Mouse (Mus musculus) induced T-regulatory cell, adult 2 months (primary cell): ENCODE measurements around the gene Wdfy3.
"Not testable (repeated sequence)": the region's sequence is repeated elsewhere in the genome, so short reads cannot be mapped to it uniquely, and the experiment has no call there.

Experiments
- DNase-seq: peaks from one replicate; pipeline ENCODE4 v3.0.0-alpha.2; 2012; ENCODE audit warnings: low read depth

Gene Wdfy3

GRCm38 (mm10) chr5:101885039-101885438, 184.7 kb downstream of the Wdfy3 start:
- no peak for DNase-seq

DNA sequence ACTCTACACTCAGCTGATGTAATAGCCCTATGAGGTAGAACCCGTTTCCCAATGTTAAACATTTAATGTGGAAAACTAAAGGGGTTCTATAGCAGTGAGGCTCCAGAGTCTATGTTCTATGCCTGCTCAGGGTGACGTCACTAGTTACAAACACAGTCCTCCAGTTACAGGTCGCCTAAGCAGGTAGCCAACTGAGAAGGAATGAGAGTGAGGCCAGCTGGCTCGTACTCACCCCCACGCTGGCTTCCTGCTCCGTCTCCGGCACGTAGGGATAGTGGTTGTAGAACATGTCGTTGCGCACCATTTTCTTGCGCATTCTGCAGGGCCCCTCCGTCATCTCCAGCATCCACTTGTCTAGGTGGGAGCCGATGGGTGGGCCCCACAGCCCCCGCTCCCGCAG, 187.5 kb downstream of the Wdfy3 start:
- no peak for DNase-seq

- DNase-seq = no peak
Observed at GRCm38 (mm10) chr5:101879914-101880313, 189.8 kb downstream of the Wdfy3 start.

- DNase-seq = no peak
Observed at GRCm38 (mm10) chr5:101878403-101878802, 191.3 kb downstream of the Wdfy3 start.

- DNase-seq = no peak
Observed at GRCm38 (mm10) chr5:101876185-101876584, 193.5 kb downstream of the Wdfy3 start.

- DNase-seq = no peak
Observed at GRCm38 (mm10) chr5:101866722-101867121, 203.0 kb downstream of the Wdfy3 start.

- no peak for DNase-seq
Observed at GRCm38 (mm10) chr5:101863946-101864345, 205.8 kb downstream of the Wdfy3 start.

- no peak for DNase-seq
Observed at GRCm38 (mm10) chr5:101862651-101863050, 207.1 kb downstream of the Wdfy3 start.

GRCm38 (mm10) chr5:101861786-101862571, 207.7 kb downstream of the Wdfy3 start:
- DNase-seq = no peak

GRCm38 (mm10) chr5:101858891-101859436, 210.8 kb downstream of the Wdfy3 start:
- no peak for DNase-seq

GRCm38 (mm10) chr5:101855475-101855874, 214.2 kb downstream of the Wdfy3 start:
- DNase-seq = no peak

GRCm38 (mm10) chr5:101854667-101855066, 215.1 kb downstream of the Wdfy3 start:
- no peak for DNase-seq

- DNase-seq = no peak
Observed at GRCm38 (mm10) chr5:101854100-101854499, 215.6 kb downstream of the Wdfy3 start.

- DNase-seq = no peak
Observed at GRCm38 (mm10) chr5:101852116-101852680, 217.5 kb downstream of the Wdfy3 start.

DNA sequence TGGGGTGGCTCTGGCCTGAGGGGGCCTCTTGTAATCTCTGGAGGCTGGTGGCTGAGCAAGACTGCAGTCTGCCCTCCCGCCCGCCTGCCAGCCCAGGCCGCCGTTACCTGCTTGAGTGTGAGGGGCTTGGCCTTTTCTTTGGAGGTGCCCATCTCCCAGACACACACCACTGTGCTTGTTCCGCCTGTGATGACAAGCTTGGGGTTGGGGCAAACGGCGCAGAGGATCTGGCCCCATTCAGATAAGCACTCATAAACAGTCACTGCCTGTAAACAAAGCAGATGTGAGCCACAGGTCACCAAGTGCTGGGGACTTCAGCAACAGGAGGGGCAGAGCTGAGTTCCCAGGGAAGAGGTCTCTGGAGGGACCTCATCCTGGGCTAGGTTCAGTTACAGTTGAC, 218.6 kb downstream of the Wdfy3 start:
- DNase-seq = no peak

DNA sequence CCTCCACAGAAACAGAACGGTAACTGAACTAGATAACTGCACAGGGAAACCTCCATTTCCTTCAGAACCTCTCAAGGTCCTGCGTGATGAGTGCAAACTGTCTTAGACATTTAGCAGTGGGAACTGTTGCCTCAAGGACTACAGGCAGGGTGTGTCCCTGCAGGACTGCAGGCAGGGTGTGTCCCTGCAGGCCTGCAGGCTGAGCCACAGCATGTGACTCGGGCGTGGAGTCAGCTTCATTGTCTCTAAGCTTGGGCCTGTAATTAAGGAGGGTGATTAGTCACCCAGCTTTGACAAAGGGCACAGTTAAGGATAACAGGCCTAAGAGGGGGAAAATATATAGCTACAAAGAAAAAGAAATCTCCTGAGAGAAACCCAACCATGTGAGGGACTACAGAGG, 222.0 kb downstream of the Wdfy3 start:
- no peak for DNase-seq

GRCm38 (mm10) chr5:101847323-101847722, 222.4 kb downstream of the Wdfy3 start:
- no peak for DNase-seq

- DNase-seq = no peak
Observed at GRCm38 (mm10) chr5:101845930-101846329, 223.8 kb downstream of the Wdfy3 start.

- no peak for DNase-seq
Observed at GRCm38 (mm10) chr5:101845011-101845410, 224.7 kb downstream of the Wdfy3 start.

DNA sequence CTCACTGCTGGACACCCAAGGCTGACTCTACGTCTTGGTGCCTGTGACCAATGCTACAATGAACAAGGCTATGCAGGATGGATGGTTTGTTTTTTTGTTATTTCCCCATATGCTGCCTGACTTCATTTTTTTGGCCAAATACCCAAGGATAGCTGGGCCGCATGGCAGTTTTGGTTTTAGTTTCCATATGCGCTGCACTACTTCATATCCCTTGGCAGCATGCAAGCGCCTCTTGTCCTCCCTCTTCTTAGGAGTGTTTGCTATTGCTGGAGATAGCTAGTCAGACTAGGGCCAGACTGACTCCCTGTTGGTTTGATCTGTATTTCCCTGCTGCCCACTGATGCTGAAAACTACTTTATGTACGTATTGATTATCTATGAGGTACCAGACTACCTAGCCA, 229.2 kb downstream of the Wdfy3 start:
- DNase-seq = no peak

DNA sequence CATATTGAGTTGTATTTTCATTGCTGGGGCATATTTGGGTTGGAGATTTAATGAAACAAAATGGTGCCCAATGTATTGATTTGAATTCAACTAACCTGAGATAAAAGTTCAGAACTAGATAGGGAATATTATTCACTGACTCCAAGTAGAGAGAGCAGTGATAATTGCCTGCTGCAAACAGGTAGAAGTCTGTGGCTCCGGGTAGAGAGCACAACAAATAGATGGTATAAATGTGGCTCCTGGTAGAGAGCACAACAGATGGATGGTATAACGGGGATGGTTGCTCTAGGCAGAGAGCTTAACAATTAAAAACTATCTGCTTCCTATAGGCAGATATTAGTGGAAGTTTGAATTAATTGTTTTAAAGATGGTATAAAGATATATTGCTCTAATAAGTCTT, 232.1 kb downstream of the Wdfy3 start:
- DNase-seq = not testable (repeated sequence)

DNA sequence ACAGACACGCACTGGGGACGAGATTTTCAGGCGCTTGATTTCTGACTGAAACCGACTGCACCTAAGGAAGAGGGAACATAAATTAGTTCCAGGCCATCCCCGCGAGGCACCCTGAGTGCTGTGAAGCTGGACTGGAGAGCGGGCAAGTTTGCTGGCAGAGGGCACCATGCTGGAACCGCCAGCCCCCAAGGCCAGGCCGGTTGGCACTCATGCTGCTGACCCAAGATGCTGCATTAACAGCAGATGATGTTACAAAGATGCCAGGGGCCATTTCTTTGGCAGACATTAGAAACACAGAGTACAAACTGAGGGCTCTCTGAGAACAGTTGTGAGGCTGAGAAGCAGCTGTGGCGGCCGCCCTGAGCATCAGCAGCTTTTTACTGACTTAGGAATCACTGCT, 233.5 kb downstream of the Wdfy3 start:
- DNase-seq = no peak

DNA sequence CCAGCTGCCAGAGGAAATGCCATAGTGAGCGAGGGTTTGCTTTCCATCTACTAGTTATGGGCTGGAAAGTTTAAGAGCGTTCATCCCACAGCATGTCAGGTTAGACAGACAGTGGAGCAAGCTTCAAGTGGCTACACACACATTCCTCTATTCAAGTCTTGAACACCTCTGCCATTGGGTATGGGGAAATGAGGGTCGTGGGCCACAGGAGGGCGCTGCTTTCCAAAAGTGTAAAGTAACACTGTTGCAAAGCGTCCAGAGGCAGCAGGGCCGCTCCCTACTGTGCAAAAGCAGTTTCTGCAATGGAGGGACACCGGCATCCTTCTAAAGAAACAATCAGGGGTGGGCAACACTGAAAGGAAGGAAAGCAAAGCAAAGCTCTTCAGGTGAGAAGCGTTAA, 235.8 kb downstream of the Wdfy3 start:
- no peak for DNase-seq

DNA sequence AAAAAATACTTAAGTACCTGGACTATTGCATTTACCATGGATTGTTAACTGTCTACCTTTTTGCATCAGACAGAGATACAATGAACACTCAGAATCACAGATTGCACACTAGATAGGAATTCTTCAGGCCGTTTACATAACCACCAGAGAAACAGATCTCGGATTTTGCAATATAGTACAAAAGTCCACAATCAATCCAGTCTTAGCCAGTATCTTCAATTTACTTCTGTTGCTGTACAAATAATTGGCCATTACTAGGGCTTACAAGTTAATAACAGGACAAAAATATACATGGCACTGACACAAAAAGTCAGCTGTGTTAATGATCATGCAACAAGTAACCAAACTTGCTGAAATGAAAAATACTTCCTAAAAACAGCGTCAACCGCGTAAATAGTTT, 236.7 kb downstream of the Wdfy3 start:
- no peak for DNase-seq
